Mouse (Mus musculus): ENCODE data around the gene Cela1.
A peak's percentile ranks its signal among the peaks of the same experiment; 100 is the strongest.

The Cela1 gene

GRCm38 (mm10) chr15:100705376-100705775, 17.7 kb upstream of the Cela1 start:
- DNase-seq (ENCODE audit: low spot score in 2 of 2): no peak

- no peak for DNase-seq (ENCODE audit: low spot score in 2 of 2)
These were observed 16.2 kb upstream of the Cela1 start for GRCm38 (mm10) chr15:100703913-100704312.

- DNase-seq (ENCODE audit: low spot score in 2 of 2): no peak
These were observed 14.1 kb upstream of the Cela1 start for GRCm38 (mm10) chr15:100701856-100702255.

GRCm38 (mm10) chr15:100701108-100701507, 13.4 kb upstream of the Cela1 start:
- no peak for DNase-seq (ENCODE audit: low spot score in 2 of 2)

GRCm38 (mm10) chr15:100700424-100700823, 12.7 kb upstream of the Cela1 start:
- DNase-seq (ENCODE audit: low spot score in 2 of 2): no peak

GRCm38 (mm10) chr15:100699386-100699785, 11.7 kb upstream of the Cela1 start:
- DNase-seq (ENCODE audit: low spot score in 2 of 2): no peak

GRCm38 (mm10) chr15:100698078-100698477, 10.4 kb upstream of the Cela1 start:
- no peak for DNase-seq (ENCODE audit: low spot score in 2 of 2)

GRCm38 (mm10) chr15:100694406-100694805, 6.7 kb upstream of the Cela1 start:
- no peak for DNase-seq (ENCODE audit: low spot score in 2 of 2)

GRCm38 (mm10) chr15:100691990-100692389, 4.3 kb upstream of the Cela1 start:
- no peak for DNase-seq (ENCODE audit: low spot score in 2 of 2)

GRCm38 (mm10) chr15:100686989-100687388, 732 bp downstream of the Cela1 start:
- DNase-seq (ENCODE audit: low spot score in 2 of 2): no peak

GRCm38 (mm10) chr15:100686434-100686833, 1.3 kb downstream of the Cela1 start:
- DNase-seq (ENCODE audit: low spot score in 2 of 2): no peak

- DNase-seq (ENCODE audit: low spot score in 2 of 2): no peak
These were observed 1.9 kb downstream of the Cela1 start for GRCm38 (mm10) chr15:100685849-100686248.

- no peak for DNase-seq (ENCODE audit: low spot score in 2 of 2)
These were observed 2.5 kb downstream of the Cela1 start for GRCm38 (mm10) chr15:100685255-100685654.

- DNase-seq (ENCODE audit: low spot score in 2 of 2): no peak
These were observed 3.3 kb downstream of the Cela1 start for GRCm38 (mm10) chr15:100684450-100684849.

GRCm38 (mm10) chr15:100683041-100683440, 4.7 kb downstream of the Cela1 start:
- peak; percentile 84 to 88 for DNase-seq (ENCODE audit: low spot score in 2 of 2)

GRCm38 (mm10) chr15:100681770-100682169, 6.0 kb downstream of the Cela1 start:
- no peak for DNase-seq (ENCODE audit: low spot score in 2 of 2)

GRCm38 (mm10) chr15:100680381-100680780, 7.3 kb downstream of the Cela1 start:
- no peak for DNase-seq (ENCODE audit: low spot score in 2 of 2)

GRCm38 (mm10) chr15:100679005-100679404, 8.7 kb downstream of the Cela1 start:
- no peak for DNase-seq (ENCODE audit: low spot score in 2 of 2)

GRCm38 (mm10) chr15:100678581-100678980, 9.1 kb downstream of the Cela1 start:
- no peak for DNase-seq (ENCODE audit: low spot score in 2 of 2)

- no peak for DNase-seq (ENCODE audit: low spot score in 2 of 2)
These were observed 10.0 kb downstream of the Cela1 start for GRCm38 (mm10) chr15:100677675-100678074.

- DNase-seq (ENCODE audit: low spot score in 2 of 2): no peak
These were observed 11.2 kb downstream of the Cela1 start for GRCm38 (mm10) chr15:100676521-100676920.

GRCm38 (mm10) chr15:100675486-100675885, 12.2 kb downstream of the Cela1 start:
- DNase-seq (ENCODE audit: low spot score in 2 of 2): no peak

GRCm38 (mm10) chr15:100674566-100674965, 13.2 kb downstream of the Cela1 start:
- no peak for DNase-seq (ENCODE audit: low spot score in 2 of 2)

- peak; percentile 44 to 50 for DNase-seq (ENCODE audit: low spot score in 2 of 2)
These were observed 13.9 kb downstream of the Cela1 start for GRCm38 (mm10) chr15:100673585-100674391.

Data from right cerebral cortex, postnatal 10 days (tissue).